Mouse (Mus musculus): ENCODE measurements around the gene Cox15. TPM values are rescaled to one million over a fixed set of nuclear protein-coding genes. Genes with fewer than 3 reads are reported as not detected.

Gene Cox15
- polyA plus RNA-seq (2015; fragmentation: Illumina TruSeq; extraction: RNeasy Lipid Tissue Mini Kit (QIAGEN cat#74804); ENCODE audit: low read depth, low replicate concordance): 11.2 TPM

GRCm38 (mm10) chr19:43752489-43753225, at the start of gene Cox15, which contains the start of gene Cutc:
Gene Cox15, minus strand, starts transcription at chr19:43753000.
Gene Cutc, plus strand, starts transcription at chr19:43752996.

DNA sequence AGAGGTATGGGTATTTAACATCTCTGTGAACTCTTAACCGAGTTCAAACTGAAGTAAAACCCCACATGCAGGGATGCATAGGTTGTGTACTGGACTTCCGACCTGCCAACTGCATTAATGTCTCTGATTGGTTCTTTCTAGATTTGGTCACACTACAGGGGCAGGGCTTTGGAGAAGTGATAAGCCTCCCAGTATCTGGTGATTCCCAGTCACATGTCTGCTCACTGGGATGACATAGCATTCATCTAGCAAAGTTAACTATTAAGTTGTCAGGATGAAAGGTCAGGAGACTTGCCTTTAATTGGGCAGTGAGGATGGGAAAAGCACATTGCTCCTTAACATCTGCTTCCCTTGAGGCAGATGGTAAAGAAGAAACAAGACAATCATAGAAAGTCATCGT, 29.2 kb upstream of the Cox15 start, which contains the start of gene Abcc2:
Gene Abcc2 (plus strand): TSS at position 213 of the 400 bp plus-strand sequence.

GRCm38 (mm10) chr19:43689419-43690246, 63.2 kb downstream of the Cox15 start, which contains the start of gene Entpd7:
Gene Entpd7, plus strand, starts transcription at chr19:43689672.

Other genes starting within 250 kb of the Cox15 start
- gene Got1, start 228.4 kb downstream of the Cox15 start, polyA plus RNA-seq (2015; fragmentation: Illumina TruSeq; extraction: RNeasy Lipid Tissue Mini Kit (QIAGEN cat#74804); ENCODE audit: low read depth, low replicate concordance): 469 TPM
- not detected for gene Nkx2-3, start 140.7 kb downstream of the Cox15 start, polyA plus RNA-seq (2015; fragmentation: Illumina TruSeq; extraction: RNeasy Lipid Tissue Mini Kit (QIAGEN cat#74804); ENCODE audit: low read depth, low replicate concordance)
- gene Slc25a28, start 78.1 kb downstream of the Cox15 start, polyA plus RNA-seq (2015; fragmentation: Illumina TruSeq; extraction: RNeasy Lipid Tissue Mini Kit (QIAGEN cat#74804); ENCODE audit: low read depth, low replicate concordance): 49.6 TPM
- 4.7 TPM for gene Entpd7, start 63.3 kb downstream of the Cox15 start, polyA plus RNA-seq (2015; fragmentation: Illumina TruSeq; extraction: RNeasy Lipid Tissue Mini Kit (QIAGEN cat#74804); ENCODE audit: low read depth, low replicate concordance)
- gene Cutc, start within 50 bp of the Cox15 start, polyA plus RNA-seq (2015; fragmentation: Illumina TruSeq; extraction: RNeasy Lipid Tissue Mini Kit (QIAGEN cat#74804); ENCODE audit: low read depth, low replicate concordance): 11.1 TPM
- gene Abcc2, start 29.2 kb upstream of the Cox15 start, polyA plus RNA-seq (2015; fragmentation: Illumina TruSeq; extraction: RNeasy Lipid Tissue Mini Kit (QIAGEN cat#74804); ENCODE audit: low read depth, low replicate concordance): 0.18 TPM
- 4.7 TPM for gene Dnmbp, start 187.2 kb upstream of the Cox15 start, polyA plus RNA-seq (2015; fragmentation: Illumina TruSeq; extraction: RNeasy Lipid Tissue Mini Kit (QIAGEN cat#74804); ENCODE audit: low read depth, low replicate concordance)
- 0.49 TPM for gene Cpn1, start 233.6 kb upstream of the Cox15 start, polyA plus RNA-seq (2015; fragmentation: Illumina TruSeq; extraction: RNeasy Lipid Tissue Mini Kit (QIAGEN cat#74804); ENCODE audit: low read depth, low replicate concordance)

All from brain, adult 10 weeks (tissue).